Mouse (Mus musculus): Measurements from ENCODE around the gene Fbxl5. TPM values are rescaled to one million over a fixed set of nuclear protein-coding genes. Genes with fewer than 3 reads are reported as not detected.

The Fbxl5 gene
- polyA plus RNA-seq, 1 experiment from 2014 or later: 65.0 TPM

GRCm38 (mm10) chr5:43848275-43848674 lies 26.8 kb upstream of the Fbxl5 start:
- Histone ChIP-seq H3K4me1 (replicated peaks) (no peaks in the 10 kb centered on the region; the same call in 1 of the 2 replicates), H3K4me3 (no peak overlapping the region), H3K27me3 (no peaks in the 10 kb centered on the region), H3K36me3 (no peaks in the 10 kb centered on the region), H3K9me3 (no peaks in the 10 kb centered on the region), H3K27ac (replicated peaks) (no peak overlapping the region), H3K9ac (no peak overlapping the region), H3K4me2 (no peak overlapping the region)
- no peak for ATAC-seq (ENCODE audit: low read depth)
- WGBS: 88% methylated on average over 3 of the region's 3 CpGs

- ATAC-seq (ENCODE audit: low read depth): no peak
- H3K36me3 ChIP-seq: no peaks in the 10 kb centered on the region
- no peak overlapping the region for H3K4me3 ChIP-seq
- no peak overlapping the region for H3K4me2 ChIP-seq
- no peaks in the 10 kb centered on the region for H3K9me3 ChIP-seq
- no peak overlapping the region for H3K9ac ChIP-seq
- H3K4me1 ChIP-seq (replicated peaks): no peaks in the 10 kb centered on the region; the same call in 1 of the 2 replicates
- no peaks in the 10 kb centered on the region for H3K27me3 ChIP-seq
- no peak overlapping the region for H3K27ac ChIP-seq (replicated peaks)
Observed at GRCm38 (mm10) chr5:43847555-43847954, 26.1 kb upstream of the Fbxl5 start.

GRCm38 (mm10) chr5:43846227-43846626 lies 24.8 kb upstream of the Fbxl5 start:
- H3K36me3 ChIP-seq: no peaks in the 10 kb centered on the region
- H3K9ac ChIP-seq: no peak overlapping the region
- no peak overlapping the region for H3K27ac ChIP-seq (replicated peaks)
- H3K4me2 ChIP-seq: no peak overlapping the region
- ATAC-seq (ENCODE audit: low read depth): no peak
- H3K4me1 ChIP-seq (replicated peaks): no peaks in the 10 kb centered on the region; the same call in 1 of the 2 replicates
- H3K4me3 ChIP-seq: no peak overlapping the region
- 22% methylated on average over 2 of the region's 2 CpGs for WGBS
- H3K9me3 ChIP-seq: no peaks in the 10 kb centered on the region
- H3K27me3 ChIP-seq: no peaks in the 10 kb centered on the region

- ATAC-seq (ENCODE audit: low read depth): no peak
- WGBS: 65% methylated on average over 1 of the region's 1 CpGs
Observed at GRCm38 (mm10) chr5:43845646-43846045, 24.2 kb upstream of the Fbxl5 start.

GRCm38 (mm10) chr5:43845083-43845482 lies 23.6 kb upstream of the Fbxl5 start:
- Histone ChIP-seq H3K36me3 (no peaks in the 10 kb centered on the region), H3K9me3 (no peaks in the 10 kb centered on the region), H3K9ac (no peak overlapping the region), H3K4me1 (replicated peaks) (no peaks in the 10 kb centered on the region; the same call in 1 of the 2 replicates), H3K27me3 (no peaks in the 10 kb centered on the region), H3K4me3 (no peak overlapping the region), H3K27ac (replicated peaks) (no peak overlapping the region), H3K4me2 (no peak overlapping the region)
- no peak for ATAC-seq (ENCODE audit: low read depth)
- 86% methylated on average over 5 of the region's 5 CpGs for WGBS

More at GRCm38 (mm10) chr5:43845646-43846045, 24.2 kb upstream of the Fbxl5 start:
- no peaks in the 10 kb centered on the region for H3K36me3 ChIP-seq
- no peaks in the 10 kb centered on the region for H3K9me3 ChIP-seq
- H3K4me2 ChIP-seq: no peak overlapping the region
- H3K4me1 ChIP-seq (replicated peaks): no peaks in the 10 kb centered on the region; the same call in 1 of the 2 replicates
- H3K4me3 ChIP-seq: no peak overlapping the region
- no peak overlapping the region for H3K9ac ChIP-seq
- H3K27ac ChIP-seq (replicated peaks): no peak overlapping the region
- no peaks in the 10 kb centered on the region for H3K27me3 ChIP-seq

GRCm38 (mm10) chr5:43842576-43843155 lies 21.2 kb upstream of the Fbxl5 start:
- WGBS: 70% methylated on average over 3 of the region's 3 CpGs
- no peaks in the 10 kb centered on the region for H3K27me3 ChIP-seq
- no peak overlapping the region for H3K4me3 ChIP-seq
- H3K9ac ChIP-seq: no peak overlapping the region
- no peak overlapping the region for H3K27ac ChIP-seq (replicated peaks)
- no peak overlapping the region for H3K4me2 ChIP-seq
- ATAC-seq (ENCODE audit: low read depth): no peak
- H3K36me3 ChIP-seq: no peaks in the 10 kb centered on the region
- no peaks in the 10 kb centered on the region for H3K9me3 ChIP-seq
- H3K4me1 ChIP-seq (replicated peaks): no peaks in the 10 kb centered on the region; the same call in 1 of the 2 replicates

- H3K27me3 ChIP-seq: no peaks in the 10 kb centered on the region
- H3K4me1 ChIP-seq (replicated peaks): no peaks in the 10 kb centered on the region; the same call in 1 of the 2 replicates
- H3K27ac ChIP-seq (replicated peaks): no peak overlapping the region
- H3K9me3 ChIP-seq: no peaks in the 10 kb centered on the region
- no peak overlapping the region for H3K4me3 ChIP-seq
- H3K9ac ChIP-seq: no peak overlapping the region
- H3K36me3 ChIP-seq: no peaks in the 10 kb centered on the region
- H3K4me2 ChIP-seq: no peak overlapping the region
- WGBS: 80% methylated on average over 5 of the region's 5 CpGs
- ATAC-seq (ENCODE audit: low read depth): no peak
Observed at GRCm38 (mm10) chr5:43842011-43842285, 20.5 kb upstream of the Fbxl5 start.

GRCm38 (mm10) chr5:43841144-43842010 lies 19.9 kb upstream of the Fbxl5 start:
- no peak for ATAC-seq (ENCODE audit: low read depth)
- H3K4me2 ChIP-seq: no peak overlapping the region
- H3K36me3 ChIP-seq: no peaks in the 10 kb centered on the region
- 50% methylated on average over 11 of the region's 11 CpGs for whole genome bisulfite sequencing
- no peaks in the 10 kb centered on the region for H3K9me3 ChIP-seq
- no peak overlapping the region for H3K27ac ChIP-seq (replicated peaks)
- H3K4me3 ChIP-seq: no peak overlapping the region
- no peaks in the 10 kb centered on the region for H3K27me3 ChIP-seq
- no peaks in the 10 kb centered on the region; the same call in 1 of the 2 replicates for H3K4me1 ChIP-seq (replicated peaks)
- no peak overlapping the region for H3K9ac ChIP-seq

- H3K4me2 ChIP-seq: no peak overlapping the region
- no peaks in the 10 kb centered on the region for H3K9me3 ChIP-seq
- no peak for ATAC-seq (ENCODE audit: low read depth)
- no peaks in the 10 kb centered on the region for H3K36me3 ChIP-seq
- no peak overlapping the region for H3K9ac ChIP-seq
- no peaks in the 10 kb centered on the region for H3K4me1 ChIP-seq (replicated peaks)
- no peak overlapping the region for H3K4me3 ChIP-seq
- H3K27me3 ChIP-seq: no peaks in the 10 kb centered on the region
- WGBS: 55% methylated on average over 5 of the region's 5 CpGs
- no peak overlapping the region for H3K27ac ChIP-seq (replicated peaks)
Observed at GRCm38 (mm10) chr5:43837372-43837771, 15.9 kb upstream of the Fbxl5 start.

GRCm38 (mm10) chr5:43836590-43836989 lies 15.2 kb upstream of the Fbxl5 start:
- 91% methylated on average over 7 of the region's 7 CpGs for WGBS
- ATAC-seq (ENCODE audit: low read depth): no peak
- Histone ChIP-seq H3K9ac (no peak overlapping the region), H3K4me3 (no peak overlapping the region), H3K27me3 (no peaks in the 10 kb centered on the region), H3K36me3 (no peaks in the 10 kb centered on the region), H3K27ac (replicated peaks) (no peak overlapping the region), H3K4me1 (replicated peaks) (no peaks in the 10 kb centered on the region), H3K4me2 (no peak overlapping the region), H3K9me3 (no peaks in the 10 kb centered on the region)

- Histone ChIP-seq H3K9ac (no peak overlapping the region), H3K4me3 (no peak overlapping the region), H3K27me3 (no peaks in the 10 kb centered on the region), H3K4me2 (no peak overlapping the region), H3K4me1 (replicated peaks) (no peaks in the 10 kb centered on the region), H3K27ac (replicated peaks) (no peak overlapping the region), H3K9me3 (no peaks in the 10 kb centered on the region), H3K36me3 (no peaks in the 10 kb centered on the region)
- 82% methylated on average over 9 of the region's 9 CpGs for WGBS
- no peak for ATAC-seq (ENCODE audit: low read depth)
Observed at GRCm38 (mm10) chr5:43827366-43827765, 5.9 kb upstream of the Fbxl5 start.

- H3K27me3 ChIP-seq: no peaks in the 10 kb centered on the region
- H3K9me3 ChIP-seq: no peaks in the 10 kb centered on the region
- H3K9ac ChIP-seq: no peak overlapping the region
- H3K36me3 ChIP-seq: no peaks in the 10 kb centered on the region
- H3K4me2 ChIP-seq: no peak overlapping the region
- 89% methylated on average over 2 of the region's 2 CpGs for WGBS
- H3K27ac ChIP-seq (replicated peaks): no peak overlapping the region
- no peak overlapping the region for H3K4me3 ChIP-seq
- no peaks in the 10 kb centered on the region for H3K4me1 ChIP-seq (replicated peaks)
- ATAC-seq (ENCODE audit: low read depth): no peak
Observed at GRCm38 (mm10) chr5:43826883-43827282, 5.4 kb upstream of the Fbxl5 start.

Measured in neural tube, embryonic 13.5 days (tissue).